Mouse (Mus musculus) lung, embryonic 16.5 days (tissue): ENCODE measurements around the gene Klk14. TPM values are rescaled to one million over a fixed set of nuclear protein-coding genes. Genes with fewer than 3 reads are reported as not detected.
A peak's percentile ranks its signal among the peaks of the same experiment; 100 is the strongest.

ENCODE experiments used
- ATAC-seq: fragments of 200-750 bp; cut with Nextera tagmentation; 2 replicates; pipeline ENCODE4 v1.8.0; 2017; ENCODE audit warnings: low read depth, mild to moderate bottlenecking, moderate library complexity
- H3K27ac ChIP-seq: fragments of 300-500 bp; sonication (generic); 2 replicates; pipeline ENCODE4 v1.5.1; 2014; ENCODE audit warnings: mild to moderate bottlenecking, control low read depth, low read length
- H3K27me3 ChIP-seq: fragments of 300-500 bp; sonication (generic); 2 replicates; pipeline ENCODE4 v1.6.1; 2014; ENCODE audit warnings: low read depth, low read length, mixed read lengths; ENCODE audit not compliant: control insufficient read depth, insufficient read depth
- H3K36me3 ChIP-seq: fragments of 300-500 bp; sonication (generic); 2 replicates; pipeline ENCODE4 v1.6.1; 2014; ENCODE audit warnings: low read length; ENCODE audit not compliant: control insufficient read depth, insufficient read depth
- H3K4me1 ChIP-seq: fragments of 300-500 bp; sonication (generic); replicated peaks from 2 replicates; pipeline ENCODE4 v1.6.1; 2014; ENCODE audit warnings: low read length, mixed read lengths; ENCODE audit not compliant: control insufficient read depth, insufficient read depth
- H3K4me2 ChIP-seq: fragments of 300-500 bp; sonication (generic); 2 replicates; pipeline ENCODE4 v1.6.1; 2014; ENCODE audit warnings: low read depth, low read length, control low read depth
- H3K4me3 ChIP-seq: fragments of 300-500 bp; sonication (generic); 2 replicates; pipeline ENCODE4 v1.5.1; 2014; ENCODE audit warnings: mild to moderate bottlenecking, low read length, control low read depth
- H3K9ac ChIP-seq: fragments of 300-500 bp; sonication (generic); 2 replicates; pipeline ENCODE4 v1.6.1; 2014; ENCODE audit warnings: low read length, control low read depth
- H3K9me3 ChIP-seq: fragments of 300-500 bp; sonication (generic); 2 replicates; pipeline ENCODE4 v1.6.1; 2016; ENCODE audit warnings: low read length; ENCODE audit not compliant: control insufficient read depth
- WGBS: fragments of 180-500 bp; shearing (Covaris S2); extraction: QIAGEN DNeasy Blood & Tissue Kit; methylation state at CpG from one replicate; pipeline ENCODE4 v1.1.7; 2014; 5-methylcytosine and 5-hydroxymethylcytosine counted together
- polyA plus RNA-seq: library from polyadenylated mRNA; unstranded; fragments of >200 nt; fragmentation: Nextera tagmentation; extraction: Ambion mirVana; gene quantifications from 2 replicates; pipeline ENCODE4 v1.2.1, GENCODE M21; 2015

Gene Klk14
- polyA plus RNA-seq, 1 experiment from 2014 or later, result not detected

- Histone ChIP-seq H3K4me3 (no peak overlapping the region), H3K4me1 (peaks cover 15% of the 10 kb centered on the region), H3K4me2 (no peak overlapping the region), H3K27me3 (no peaks in the 10 kb centered on the region), H3K36me3 (no peaks in the 10 kb centered on the region), H3K27ac (no peak overlapping the region), H3K9ac (no peak overlapping the region), H3K9me3 (no peaks in the 10 kb centered on the region)
- WGBS, result 73% methylated on average over 3 of the region's 3 CpGs
- no peak for ATAC-seq
Observed at GRCm38 (mm10) chr7:43710031-43710430, 19.8 kb downstream of the Klk14 start.

GRCm38 (mm10) chr7:43712267-43712666 is 22.0 kb downstream of the Klk14 start, which contains the start of gene Klk13:
Gene Klk13 (plus strand): TSS chr7:43712567.
- Histone ChIP-seq H3K4me3 (peak within 1 kb of the TSS; percentile 13), H3K27ac (peak within 1 kb of the TSS; percentile 80), H3K9me3 (no peaks in the 10 kb centered on the region), H3K9ac (peak within 1 kb of the TSS; percentile 23; the same call in 1 of the 2 replicates), H3K4me2 (peak within 1 kb of the TSS; percentile 50), H3K36me3 (no peaks in the 10 kb centered on the region), H3K27me3 (no peaks in the 10 kb centered on the region), H3K4me1 (peaks cover 15% of the 10 kb centered on the region)
- 54% methylated on average over 4 of the region's 4 CpGs for WGBS
- no peak for ATAC-seq

DNA sequence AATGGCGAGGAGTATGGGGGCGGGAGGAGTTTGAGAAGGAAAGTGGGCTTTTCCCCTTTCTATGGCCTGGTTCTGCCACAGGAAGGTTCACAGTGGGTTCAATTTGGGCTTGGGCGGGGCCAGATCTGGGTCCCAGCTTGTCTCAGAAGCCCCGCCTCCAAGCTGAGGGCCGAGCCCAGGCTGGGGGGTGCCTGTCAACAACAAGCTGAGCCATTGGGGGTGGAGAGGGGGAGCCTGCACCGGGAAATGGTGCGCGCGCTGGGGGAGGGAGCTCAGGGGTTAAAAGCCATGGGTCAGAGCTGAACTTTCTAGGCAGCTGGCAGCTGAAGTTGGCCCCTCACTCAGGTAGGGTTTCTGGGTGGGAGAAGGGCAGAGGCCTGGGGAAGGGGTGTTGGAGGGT is 22.7 kb downstream of the Klk14 start:
- ATAC-seq, result no peak
- Histone ChIP-seq H3K27ac (no peak overlapping the region), H3K4me3 (no peak overlapping the region; the same call in 1 of the 2 replicates), H3K9ac (peak overlapping the region; percentile 23; the same call in 1 of the 2 replicates), H3K27me3 (no peaks in the 10 kb centered on the region), H3K4me2 (peak overlapping the region; percentile 50; the same call in 1 of the 2 replicates), H3K36me3 (no peaks in the 10 kb centered on the region), H3K4me1 (peaks cover 15% of the 10 kb centered on the region), H3K9me3 (no peaks in the 10 kb centered on the region)
- 5% methylated on average over 9 of the region's 9 CpGs for WGBS

GRCm38 (mm10) chr7:43713741-43714351 is 23.6 kb downstream of the Klk14 start:
- peak; percentile 72 for ATAC-seq
- peak overlapping the region; percentile 13 for H3K4me3 ChIP-seq

More at GRCm38 (mm10) chr7:43713741-43714351, 23.6 kb downstream of the Klk14 start:
- no peaks in the 10 kb centered on the region for H3K36me3 ChIP-seq
- peaks cover 15% of the 10 kb centered on the region for H3K4me1 ChIP-seq
- H3K4me2 ChIP-seq, result peak overlapping the region; percentile 50
- H3K27me3 ChIP-seq, result no peaks in the 10 kb centered on the region
- peak overlapping the region; percentile 23; the same call in 1 of the 2 replicates for H3K9ac ChIP-seq
- peak overlapping the region; percentile 80 for H3K27ac ChIP-seq
- WGBS, result 11% methylated on average over 19 of the region's 19 CpGs
- no peaks in the 10 kb centered on the region for H3K9me3 ChIP-seq

Other genes with a start within 250 kb of the Klk14 start
- gene Cldnd2, start 249.6 kb upstream of the Klk14 start, polyA plus RNA-seq, result not detected in 2 replicates
- gene Etfb, start 246.3 kb upstream of the Klk14 start, polyA plus RNA-seq, result 348 and 368 TPM in 2 replicates
- gene Gm45233, start 246.3 kb upstream of the Klk14 start, polyA plus RNA-seq, result 0.49 TPM in 1 of 2 replicates, not detected in the other
- 2.8 and 3.7 TPM in 2 replicates for gene Vsig10l, start 227.3 kb upstream of the Klk14 start, polyA plus RNA-seq
- gene Iglon5, start 200.3 kb upstream of the Klk14 start, polyA plus RNA-seq, result 0.15 and 0.38 TPM in 2 replicates
- gene 4931406B18Rik, start 184.5 kb upstream of the Klk14 start, polyA plus RNA-seq, result not detected in 2 replicates
- gene Cd33, start 146.0 kb upstream of the Klk14 start, polyA plus RNA-seq, result 2.2 and 2.3 TPM in 2 replicates
- 4.3 TPM in 2 replicates for gene Zfp658, start 128.2 kb upstream of the Klk14 start, polyA plus RNA-seq
- 14.1 and 15.8 TPM in 2 replicates for gene Zfp719, start 110.8 kb upstream of the Klk14 start, polyA plus RNA-seq
- gene Zfp819, start 83.2 kb upstream of the Klk14 start, polyA plus RNA-seq, result 0.41 and 0.80 TPM in 2 replicates
- gene Ceacam18, start 55.7 kb upstream of the Klk14 start, polyA plus RNA-seq, result not detected in 2 replicates
- gene Siglece, start 30.3 kb upstream of the Klk14 start, polyA plus RNA-seq, result 1.2 and 2.2 TPM in 2 replicates
- gene Ctu1, start 18.4 kb upstream of the Klk14 start, polyA plus RNA-seq, result 13.0 and 13.1 TPM in 2 replicates
- 3.9 and 5.5 TPM in 2 replicates for gene Klk13, start 22.1 kb downstream of the Klk14 start, polyA plus RNA-seq
- gene Klk12, start 78.5 kb downstream of the Klk14 start, polyA plus RNA-seq, result not detected in 2 replicates
- gene Klk11, start 84.2 kb downstream of the Klk14 start, polyA plus RNA-seq, result 0.41 and 0.75 TPM in 2 replicates
- gene Klk10, start 90.6 kb downstream of the Klk14 start, polyA plus RNA-seq, result 4.6 and 6.4 TPM in 2 replicates
- gene Klk9, start 101.5 kb downstream of the Klk14 start, polyA plus RNA-seq, result 0.14 and 0.33 TPM in 2 replicates
- 24.2 TPM in 2 replicates for gene Klk8, start 107.2 kb downstream of the Klk14 start, polyA plus RNA-seq
- gene Klk7, start 120.9 kb downstream of the Klk14 start, polyA plus RNA-seq, result not detected in 2 replicates
- not detected in 2 replicates for gene Klk6, start 134.1 kb downstream of the Klk14 start, polyA plus RNA-seq
- not detected in 2 replicates for gene Klk5, start 151.6 kb downstream of the Klk14 start, polyA plus RNA-seq
- not detected in 2 replicates for gene Klk4, start 190.7 kb downstream of the Klk14 start, polyA plus RNA-seq
- gene Klk15, start 243.3 kb downstream of the Klk14 start, polyA plus RNA-seq, result not detected in 2 replicates